Mouse (Mus musculus): ENCODE data around the gene 1700025G04Rik.

GRCm38 (mm10) chr1:151895406-151895805 is 194.5 kb downstream of the 1700025G04Rik start:
- TF ChIP-seq CTCF (IDR thresholded peaks at IDR 0.05; ENCODE audit: low read depth): no peak
- TF ChIP-seq EP300 (IDR thresholded peaks at IDR 0.05; ENCODE audit: low read depth): no peak

Data from heart, postnatal 0 days (tissue).